Mouse (Mus musculus) lung, adult 2 months (tissue): ENCODE results near the gene Gm8660. TPM values are rescaled to one million over a fixed set of nuclear protein-coding genes. Genes with fewer than 3 reads are reported as not detected.
"Not testable (repeated sequence)": the region's sequence is repeated elsewhere in the genome, so short reads cannot be mapped to it uniquely, and the experiment has no call there.

ENCODE experiments used
- DNase-seq: peaks from one replicate; pipeline ENCODE4 v3.0.0; 2022
- H3K4me1 ChIP-seq: fragments of 200-500 bp; 2 replicates; pipeline ENCODE4 v1.6.1; 2011; ENCODE audit warnings: low read length; ENCODE audit not compliant: control insufficient read depth, insufficient read depth
- H3K4me3 ChIP-seq: fragments of 200-500 bp; replicated peaks from 2 replicates; pipeline ENCODE3; 2011; ENCODE audit warnings: low read depth, mild to moderate bottlenecking, control low read depth, low read length; ENCODE audit errors: extremely low read depth
- WGBS: fragments of 180-500 bp; shearing (Covaris S2); methylation state at CpG from one replicate; pipeline ENCODE4 v1.1.7; 2018; 5-methylcytosine and 5-hydroxymethylcytosine counted together
- polyA plus RNA-seq: library from polyadenylated mRNA; depleted of rRNA; stranded (reverse); fragments of >200 nt; gene quantifications from 2 replicates; pipeline ENCODE4 v1.2.3, GENCODE M21; 2012; rRNA removed

Gene Gm8660
- not detected in 2 replicates for polyA plus RNA-seq

- WGBS: no CpG with 5 or more reads among the region's 1 CpGs
- not testable (repeated sequence) for H3K4me1 ChIP-seq, DNase-seq, H3K4me3 ChIP-seq
These were observed at the start of gene Gm8660 for GRCm38 (mm10) chr7:22370939-22371338. Gene Gm8660 (minus strand): TSS chr7:22371039.

GRCm38 (mm10) chr7:22413283-22413682, 42.4 kb upstream of the Gm8660 start, which contains the start of gene Vmn1r148:
Gene Vmn1r148 (plus strand): TSS chr7:22413583.
- not testable (repeated sequence) for H3K4me1 ChIP-seq, H3K4me3 ChIP-seq, DNase-seq
- WGBS: no CpG with 5 or more reads among the region's 3 CpGs

DNA sequence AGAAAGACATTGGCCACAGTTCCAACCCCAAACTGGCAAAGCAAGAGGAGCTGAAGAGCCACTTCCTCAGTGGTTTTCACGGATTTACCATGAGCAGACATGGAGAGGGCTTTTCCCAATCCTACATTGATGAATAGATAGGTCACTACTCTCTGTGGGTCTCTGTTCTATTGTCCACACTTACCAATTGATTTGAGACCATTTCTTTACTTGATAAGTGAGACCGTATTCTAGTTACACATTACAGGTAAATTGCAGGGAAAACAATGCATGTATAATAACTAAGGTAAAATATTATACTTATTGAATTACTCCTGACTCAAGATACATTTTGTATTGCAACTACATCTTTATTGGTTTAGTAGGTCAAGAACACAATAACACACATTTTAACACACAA, 41.2 kb downstream of the Gm8660 start, which contains the start of gene Gm4187:
Gm4187 (minus strand) TSS at position 101 of the 400 bp plus-strand sequence.
- H3K4me3 ChIP-seq, H3K4me1 ChIP-seq, DNase-seq: not testable (repeated sequence)
- no CpG with 5 or more reads among the region's 2 CpGs for WGBS

Other genes with a start within 250 kb of the Gm8660 start
- not detected in 2 replicates for gene Gm10666, start 236.3 kb downstream of the Gm8660 start, polyA plus RNA-seq
- gene Vmn1r142, start 207.0 kb downstream of the Gm8660 start, polyA plus RNA-seq: not detected in 2 replicates
- not detected in 2 replicates for gene Vmn1r143, start 181.7 kb downstream of the Gm8660 start, polyA plus RNA-seq
- not detected in 2 replicates for gene Gm8653, start 169.8 kb downstream of the Gm8660 start, polyA plus RNA-seq
- gene Gm8453, start 141.6 kb downstream of the Gm8660 start, polyA plus RNA-seq: not detected in 2 replicates
- gene Gm4187, start 41.3 kb downstream of the Gm8660 start, polyA plus RNA-seq: not detected in 2 replicates
- gene Vmn1r148, start 42.5 kb upstream of the Gm8660 start, polyA plus RNA-seq: not detected in 2 replicates
- not detected in 2 replicates for gene Vmn1r149, start 67.2 kb upstream of the Gm8660 start, polyA plus RNA-seq
- not detected in 2 replicates for gene Gm10665, start 93.0 kb upstream of the Gm8660 start, polyA plus RNA-seq
- gene Vmn1r151, start 128.6 kb upstream of the Gm8660 start, polyA plus RNA-seq: not detected in 2 replicates
- not detected in 2 replicates for gene Vmn1r152, start 151.9 kb upstream of the Gm8660 start, polyA plus RNA-seq
- gene Gm8677, start 163.8 kb upstream of the Gm8660 start, polyA plus RNA-seq: not detected in 2 replicates
- not detected in 2 replicates for gene Gm4201, start 194.3 kb upstream of the Gm8660 start, polyA plus RNA-seq
- not detected in 2 replicates for gene Gm4565, start 217.1 kb upstream of the Gm8660 start, polyA plus RNA-seq